Mouse (Mus musculus) testis, adult 2 months (tissue): ENCODE data around the gene Vcl.

Source experiments
- CTCF ChIP-seq: fragments of 200-500 bp; IDR thresholded peaks from 2 replicates; pipeline ENCODE4 v1.5.1; 2012; ENCODE audit warnings: low read depth, mild to moderate bottlenecking, inconsistent platforms, low read length, moderate library complexity; ENCODE audit not compliant: control insufficient read depth, insufficient read depth, insufficient replicate concordance
- POLR2A ChIP-seq: fragments of 200-500 bp; IDR thresholded peaks from 2 replicates; pipeline ENCODE4 v1.6.1; 2012; ENCODE audit warnings: low read depth, mild to moderate bottlenecking, inconsistent platforms, low read length, moderate library complexity; ENCODE audit not compliant: control insufficient read depth

- TF ChIP-seq CTCF (no peak), POLR2A (no peak)
Observed at GRCm38 (mm10) chr14:20966959-20967670, 37.9 kb downstream of the Vcl start.
